Mouse (Mus musculus) spleen, postnatal 14 days (tissue): ENCODE data around the gene Thrb.

ENCODE experiments used
- DNase-seq, 2 experiments: peaks; one replicate each; pipeline ENCODE4 v3.0.0; 2021 to 2022; ENCODE audit warnings: low spot score in 2 of 2

Gene Thrb

GRCm38 (mm10) chr14:18036573-18036972 lies 376.5 kb downstream of the Thrb start:
- no peak for DNase-seq

GRCm38 (mm10) chr14:18062082-18062772 lies 402.2 kb downstream of the Thrb start:
- DNase-seq, result no peak
